Mouse (Mus musculus): Measurements from ENCODE around the gene Agfg1. TPM values are rescaled to one million over a fixed set of nuclear protein-coding genes. Genes with fewer than 3 reads are reported as not detected.

The Agfg1 gene
- polyA plus RNA-seq, 1 experiment: 26.9 TPM

- Histone ChIP-seq H3K36me3 (ENCODE audit: control insufficient read depth, insufficient read depth) (no peaks in the 10 kb centered on the region), H3ac (ENCODE audit: control insufficient read depth, insufficient read length, low read depth) (no peak overlapping the region), H3K4me3 (ENCODE audit: insufficient read depth, poor library complexity, severe bottlenecking) (no peak overlapping the region), H3K27me3 (ENCODE audit: control insufficient read depth, insufficient read depth, insufficient read length) (no peaks in the 10 kb centered on the region), H3K79me3 (ENCODE audit: low read depth) (no peaks in the 10 kb centered on the region), H3K79me2 (ENCODE audit: control insufficient read depth, insufficient read depth) (no peaks in the 10 kb centered on the region)
- TF ChIP-seq FOSL1 (IDR thresholded peaks at IDR 0.05; ENCODE audit: insufficient read depth, low read length, poor library complexity, severe bottlenecking): no peak
- no peak for TF ChIP-seq MYOG (IDR thresholded peaks at IDR 0.05; ENCODE audit: control insufficient read depth, extremely low read depth, insufficient read length)
- TF ChIP-seq MYOD1 (IDR thresholded peaks at IDR 0.05; ENCODE audit: control insufficient read depth, insufficient read length, low read depth): no peak
- no peak for TF ChIP-seq CTCF (IDR thresholded peaks at IDR 0.05; ENCODE audit: control insufficient read depth, insufficient read depth, insufficient read length)
- no peak for TF ChIP-seq CEBPB (IDR thresholded peaks at IDR 0.05; ENCODE audit: low read depth)
- TF ChIP-seq USF1 (IDR thresholded peaks at IDR 0.05; ENCODE audit: low read depth): no peak
Observed at GRCm38 (mm10) chr1:82795702-82796443, 43.4 kb upstream of the Agfg1 start.

GRCm38 (mm10) chr1:82797088-82797487 lies 42.2 kb upstream of the Agfg1 start:
- no peak overlapping the region for H3K4me3 ChIP-seq (ENCODE audit: insufficient read depth, poor library complexity, severe bottlenecking)
- no peaks in the 10 kb centered on the region for H3K79me3 ChIP-seq (ENCODE audit: low read depth)
- TF ChIP-seq FOSL1 (IDR thresholded peaks at IDR 0.05; ENCODE audit: insufficient read depth, low read length, poor library complexity, severe bottlenecking) (no peak), CEBPB (IDR thresholded peaks at IDR 0.05; ENCODE audit: low read depth) (no peak), USF1 (IDR thresholded peaks at IDR 0.05; ENCODE audit: low read depth) (no peak), CTCF (IDR thresholded peaks at IDR 0.05; ENCODE audit: control insufficient read depth, insufficient read depth, insufficient read length) (no peak), MAX (IDR thresholded peaks at IDR 0.05) (no peak), MYOG (IDR thresholded peaks at IDR 0.05; ENCODE audit: control insufficient read depth, extremely low read depth, insufficient read length) (no peak), MYOD1 (IDR thresholded peaks at IDR 0.05; ENCODE audit: control insufficient read depth, insufficient read length, low read depth) (no peak)
- no peak overlapping the region for H3ac ChIP-seq (ENCODE audit: control insufficient read depth, insufficient read length, low read depth)
- H3K27me3 ChIP-seq (ENCODE audit: control insufficient read depth, insufficient read depth, insufficient read length): no peaks in the 10 kb centered on the region
- no peaks in the 10 kb centered on the region for H3K79me2 ChIP-seq (ENCODE audit: control insufficient read depth, insufficient read depth)
- no peaks in the 10 kb centered on the region for H3K36me3 ChIP-seq (ENCODE audit: control insufficient read depth, insufficient read depth)

- no peaks in the 10 kb centered on the region for H3K79me3 ChIP-seq (ENCODE audit: low read depth)
- no peak for TF ChIP-seq FOSL1 (IDR thresholded peaks at IDR 0.05; ENCODE audit: insufficient read depth, low read length, poor library complexity, severe bottlenecking)
- TF ChIP-seq MYOD1 (IDR thresholded peaks at IDR 0.05; ENCODE audit: control insufficient read depth, insufficient read length, low read depth): no peak
- TF ChIP-seq MAX (IDR thresholded peaks at IDR 0.05): no peak
- TF ChIP-seq USF1 (IDR thresholded peaks at IDR 0.05; ENCODE audit: low read depth): no peak
- no peak for TF ChIP-seq CEBPB (IDR thresholded peaks at IDR 0.05; ENCODE audit: low read depth)
- TF ChIP-seq CTCF (IDR thresholded peaks at IDR 0.05; ENCODE audit: control insufficient read depth, insufficient read depth, insufficient read length): no peak
- no peak for TF ChIP-seq MYOG (IDR thresholded peaks at IDR 0.05; ENCODE audit: control insufficient read depth, extremely low read depth, insufficient read length)
- H3K27me3 ChIP-seq (ENCODE audit: control insufficient read depth, insufficient read depth, insufficient read length): no peaks in the 10 kb centered on the region
- H3K4me3 ChIP-seq (ENCODE audit: insufficient read depth, poor library complexity, severe bottlenecking): no peak overlapping the region
- no peaks in the 10 kb centered on the region for H3K79me2 ChIP-seq (ENCODE audit: control insufficient read depth, insufficient read depth)
- no peaks in the 10 kb centered on the region for H3K36me3 ChIP-seq (ENCODE audit: control insufficient read depth, insufficient read depth)
- H3ac ChIP-seq (ENCODE audit: control insufficient read depth, insufficient read length, low read depth): no peak overlapping the region
Observed at GRCm38 (mm10) chr1:82798304-82798703, 41.0 kb upstream of the Agfg1 start.

- H3K79me3 ChIP-seq (ENCODE audit: low read depth): no peaks in the 10 kb centered on the region
- no peaks in the 10 kb centered on the region for H3K79me2 ChIP-seq (ENCODE audit: control insufficient read depth, insufficient read depth)
- TF ChIP-seq CTCF (IDR thresholded peaks at IDR 0.05; ENCODE audit: control insufficient read depth, insufficient read depth, insufficient read length): no peak
- TF ChIP-seq MYOD1 (IDR thresholded peaks at IDR 0.05; ENCODE audit: control insufficient read depth, insufficient read length, low read depth): no peak
- TF ChIP-seq MAX (IDR thresholded peaks at IDR 0.05): no peak
- TF ChIP-seq FOSL1 (IDR thresholded peaks at IDR 0.05; ENCODE audit: insufficient read depth, low read length, poor library complexity, severe bottlenecking): no peak
- no peak for TF ChIP-seq USF1 (IDR thresholded peaks at IDR 0.05; ENCODE audit: low read depth)
- no peak for TF ChIP-seq CEBPB (IDR thresholded peaks at IDR 0.05; ENCODE audit: low read depth)
- TF ChIP-seq MYOG (IDR thresholded peaks at IDR 0.05; ENCODE audit: control insufficient read depth, extremely low read depth, insufficient read length): no peak
- no peak overlapping the region for H3ac ChIP-seq (ENCODE audit: control insufficient read depth, insufficient read length, low read depth)
- H3K27me3 ChIP-seq (ENCODE audit: control insufficient read depth, insufficient read depth, insufficient read length): no peaks in the 10 kb centered on the region
- no peaks in the 10 kb centered on the region for H3K36me3 ChIP-seq (ENCODE audit: control insufficient read depth, insufficient read depth)
- H3K4me3 ChIP-seq (ENCODE audit: insufficient read depth, poor library complexity, severe bottlenecking): no peak overlapping the region
Observed at GRCm38 (mm10) chr1:82798922-82799321, 40.4 kb upstream of the Agfg1 start.

GRCm38 (mm10) chr1:82801105-82801783 lies 38.0 kb upstream of the Agfg1 start:
- H3K36me3 ChIP-seq (ENCODE audit: control insufficient read depth, insufficient read depth): no peaks in the 10 kb centered on the region
- no peaks in the 10 kb centered on the region for H3K79me2 ChIP-seq (ENCODE audit: control insufficient read depth, insufficient read depth)
- TF ChIP-seq MYOG (IDR thresholded peaks at IDR 0.05; ENCODE audit: control insufficient read depth, extremely low read depth, insufficient read length): no peak
- TF ChIP-seq CEBPB (IDR thresholded peaks at IDR 0.05; ENCODE audit: low read depth): no peak
- TF ChIP-seq CTCF (IDR thresholded peaks at IDR 0.05; ENCODE audit: control insufficient read depth, insufficient read depth, insufficient read length): no peak
- TF ChIP-seq MAX (IDR thresholded peaks at IDR 0.05): no peak
- TF ChIP-seq FOSL1 (IDR thresholded peaks at IDR 0.05; ENCODE audit: insufficient read depth, low read length, poor library complexity, severe bottlenecking): no peak
- TF ChIP-seq USF1 (IDR thresholded peaks at IDR 0.05; ENCODE audit: low read depth): no peak
- no peak for TF ChIP-seq MYOD1 (IDR thresholded peaks at IDR 0.05; ENCODE audit: control insufficient read depth, insufficient read length, low read depth)
- no peak overlapping the region for H3K4me3 ChIP-seq (ENCODE audit: insufficient read depth, poor library complexity, severe bottlenecking)
- H3K27me3 ChIP-seq (ENCODE audit: control insufficient read depth, insufficient read depth, insufficient read length): no peaks in the 10 kb centered on the region
- no peaks in the 10 kb centered on the region for H3K79me3 ChIP-seq (ENCODE audit: low read depth)
- H3ac ChIP-seq (ENCODE audit: control insufficient read depth, insufficient read length, low read depth): no peak overlapping the region
